Mouse (Mus musculus): Measurements from ENCODE around the gene Parp4. TPM values are rescaled to one million over a fixed set of nuclear protein-coding genes. Genes with fewer than 3 reads are reported as not detected.

The Parp4 gene
- polyA plus RNA-seq, 1 experiment from 2014 or later = 7.2 TPM

DNA sequence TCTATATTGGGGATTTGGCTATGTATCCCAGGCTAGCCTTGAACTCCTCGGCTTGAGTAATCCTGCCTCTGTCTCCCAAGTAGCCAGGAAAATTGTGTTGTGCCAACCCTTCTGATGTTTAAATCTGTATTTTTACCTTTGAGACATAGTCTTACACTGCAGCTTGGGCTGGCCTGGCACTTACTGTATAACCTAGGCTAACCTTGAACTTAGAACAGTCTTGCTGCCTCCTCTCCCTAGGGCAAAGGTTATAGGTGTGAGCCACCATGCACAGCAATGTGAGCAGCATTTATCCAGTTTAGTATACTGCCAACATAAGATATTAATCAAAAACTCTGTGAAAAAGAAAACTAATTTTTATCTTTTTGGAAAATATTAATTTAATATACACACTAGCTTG is 19.4 kb downstream of the Parp4 start:
- Histone ChIP-seq H3K27me3 (ENCODE audit: control insufficient read depth, insufficient read depth, low read length) (no peaks in the 10 kb centered on the region), H3K36me3 (ENCODE audit: control insufficient read depth, insufficient read depth, low read length) (peaks cover 28% of the 10 kb centered on the region), H3K4me3 (ENCODE audit: low read depth, low read length) (no peak overlapping the region), H3K9me3 (ENCODE audit: control insufficient read depth, low read length) (no peaks in the 10 kb centered on the region), H3K9ac (ENCODE audit: low read length) (no peak overlapping the region), H3K27ac (replicated peaks) (no peak overlapping the region), H3K4me1 (replicated peaks; ENCODE audit: control insufficient read depth, insufficient read depth) (no peaks in the 10 kb centered on the region), H3K4me2 (replicated peaks; ENCODE audit: low read depth) (no peak overlapping the region)
- ATAC-seq (ENCODE audit: low FRiP score, low TSS enrichment) = no peak
- DNase-seq (ENCODE audit: low spot score) = no peak
- 96% methylated on average over 1 of the region's 1 CpGs for WGBS
- TF ChIP-seq EP300 (optimal IDR thresholded peaks at IDR 0.05) = no peak

DNA sequence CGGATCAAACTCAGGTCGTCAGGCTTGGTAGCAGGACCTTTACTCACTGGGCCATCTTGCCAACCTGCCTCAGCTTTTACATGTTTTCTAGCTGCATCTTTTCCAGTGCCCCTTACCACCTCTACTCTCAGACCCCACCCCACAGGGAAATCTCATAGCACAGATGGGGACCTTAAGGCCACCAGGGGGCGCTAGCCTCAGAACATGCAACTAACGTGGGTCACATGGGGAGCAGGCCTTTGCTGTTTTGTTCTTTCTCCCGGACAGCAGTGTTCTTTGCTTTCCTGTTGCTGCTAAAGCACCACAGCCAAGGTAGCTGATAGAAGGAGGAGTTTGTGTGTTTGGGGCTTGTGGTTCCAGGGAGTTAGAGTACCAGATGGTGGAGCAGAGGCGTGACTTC is 23.3 kb downstream of the Parp4 start:
- DNase-seq (ENCODE audit: low spot score) = peak; percentile 58
- Histone ChIP-seq H3K9me3 (ENCODE audit: control insufficient read depth, low read length) (no peaks in the 10 kb centered on the region), H3K9ac (ENCODE audit: low read length) (no peak overlapping the region), H3K4me3 (ENCODE audit: low read depth, low read length) (no peak overlapping the region), H3K4me2 (replicated peaks; ENCODE audit: low read depth) (no peak overlapping the region), H3K36me3 (ENCODE audit: control insufficient read depth, insufficient read depth, low read length) (peaks cover 22% of the 10 kb centered on the region), H3K27me3 (ENCODE audit: control insufficient read depth, insufficient read depth, low read length) (no peaks in the 10 kb centered on the region), H3K4me1 (replicated peaks; ENCODE audit: control insufficient read depth, insufficient read depth) (no peaks in the 10 kb centered on the region), H3K27ac (replicated peaks) (no peak overlapping the region)
- no peak for ATAC-seq (ENCODE audit: low FRiP score, low TSS enrichment)
- WGBS = 51% methylated on average over 6 of the region's 6 CpGs
- TF ChIP-seq EP300 (optimal IDR thresholded peaks at IDR 0.05) = no peak
- peak; percentile 80 for TF ChIP-seq CTCF (IDR thresholded peaks at IDR 0.05; ENCODE audit: low read depth)

DNA sequence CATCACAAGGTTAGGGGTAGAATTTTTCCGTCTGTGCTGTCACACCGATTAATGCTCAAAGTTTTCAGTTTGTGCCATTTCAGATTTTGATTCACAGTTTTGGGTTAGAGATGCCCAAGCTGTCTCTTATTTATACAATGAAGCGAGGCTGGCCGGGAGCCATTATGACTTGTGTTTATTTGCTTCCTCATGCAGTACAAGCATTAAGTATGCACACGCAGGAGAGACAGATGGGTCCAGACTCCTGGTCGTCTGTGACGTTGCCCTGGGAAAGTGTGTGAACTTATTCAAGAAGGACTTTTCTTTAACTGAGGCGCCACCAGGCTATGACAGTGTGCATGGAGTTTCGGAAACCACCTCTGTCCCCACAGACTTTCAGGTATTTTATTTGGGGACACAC is 26.6 kb downstream of the Parp4 start:
- DNase-seq (ENCODE audit: low spot score) (no peak), ATAC-seq (ENCODE audit: low FRiP score, low TSS enrichment) (no peak)
- Histone ChIP-seq H3K4me3 (ENCODE audit: low read depth, low read length) (no peak overlapping the region), H3K36me3 (ENCODE audit: control insufficient read depth, insufficient read depth, low read length) (peaks cover 10% of the 10 kb centered on the region; the same call in 1 of the 2 replicates), H3K27me3 (ENCODE audit: control insufficient read depth, insufficient read depth, low read length) (no peaks in the 10 kb centered on the region), H3K4me2 (replicated peaks; ENCODE audit: low read depth) (no peak overlapping the region), H3K4me1 (replicated peaks; ENCODE audit: control insufficient read depth, insufficient read depth) (no peaks in the 10 kb centered on the region), H3K9ac (ENCODE audit: low read length) (no peak overlapping the region), H3K9me3 (ENCODE audit: control insufficient read depth, low read length) (no peaks in the 10 kb centered on the region), H3K27ac (replicated peaks) (no peak overlapping the region)
- 66% methylated on average over 9 of the region's 9 CpGs for WGBS
- TF ChIP-seq CTCF (IDR thresholded peaks at IDR 0.05; ENCODE audit: low read depth) (no peak), EP300 (optimal IDR thresholded peaks at IDR 0.05) (no peak)

DNA sequence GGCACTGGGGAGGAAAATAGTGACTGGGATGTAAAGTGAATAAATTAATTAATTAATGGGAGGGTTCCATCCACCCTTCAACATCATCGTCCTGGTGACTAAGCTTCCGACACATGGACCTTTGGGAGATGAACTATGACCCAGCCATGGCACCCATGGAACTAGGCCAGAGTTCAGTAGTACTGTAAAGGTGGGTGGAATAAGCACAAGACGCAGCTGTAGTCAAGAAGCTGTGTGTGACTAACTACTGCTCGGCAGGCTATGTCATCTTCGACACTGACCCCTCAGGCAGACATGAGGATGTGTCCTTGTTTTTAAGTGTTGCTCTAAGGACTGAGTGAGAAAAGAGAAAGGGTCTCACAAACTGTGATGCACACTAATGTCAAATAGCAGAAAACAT is 29.0 kb downstream of the Parp4 start:
- DNase-seq (ENCODE audit: low spot score) (no peak), ATAC-seq (ENCODE audit: low FRiP score, low TSS enrichment) (no peak)
- no peak overlapping the region for H3K4me3 ChIP-seq (ENCODE audit: low read depth, low read length)
- no peak overlapping the region for H3K9ac ChIP-seq (ENCODE audit: low read length)
- no peak overlapping the region for H3K27ac ChIP-seq (replicated peaks)
- no peaks in the 10 kb centered on the region for H3K4me1 ChIP-seq (replicated peaks; ENCODE audit: control insufficient read depth, insufficient read depth)
- no peaks in the 10 kb centered on the region for H3K9me3 ChIP-seq (ENCODE audit: control insufficient read depth, low read length)
- H3K36me3 ChIP-seq (ENCODE audit: control insufficient read depth, insufficient read depth, low read length) = peaks cover 13% of the 10 kb centered on the region; the same call in 1 of the 2 replicates
- no peak overlapping the region for H3K4me2 ChIP-seq (replicated peaks; ENCODE audit: low read depth)
- TF ChIP-seq CTCF (IDR thresholded peaks at IDR 0.05; ENCODE audit: low read depth) = no peak
- no peak for TF ChIP-seq EP300 (optimal IDR thresholded peaks at IDR 0.05)
- WGBS = 91% methylated on average over 5 of the region's 5 CpGs
- H3K27me3 ChIP-seq (ENCODE audit: control insufficient read depth, insufficient read depth, low read length) = no peaks in the 10 kb centered on the region

DNA sequence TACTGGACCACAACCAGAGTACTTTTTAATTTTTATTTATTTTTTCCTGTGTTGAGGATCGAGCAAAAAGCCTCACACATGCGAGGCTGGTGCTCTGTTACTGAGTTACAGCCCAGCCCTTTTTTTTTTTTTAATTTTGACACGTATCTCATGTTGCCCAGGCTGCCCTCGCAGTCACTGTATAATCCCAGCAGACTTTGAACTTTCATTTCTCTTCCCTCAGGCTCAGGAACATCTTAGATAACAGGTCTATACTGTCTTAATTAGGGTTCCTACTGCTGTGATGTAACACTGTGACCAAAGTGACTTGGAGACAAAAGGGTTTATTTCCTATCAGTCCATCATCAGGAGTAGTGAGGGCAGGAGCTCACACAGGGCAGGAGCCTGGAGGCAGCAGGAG is 29.7 kb downstream of the Parp4 start:
- Histone ChIP-seq H3K4me1 (replicated peaks; ENCODE audit: control insufficient read depth, insufficient read depth) (no peaks in the 10 kb centered on the region), H3K9me3 (ENCODE audit: control insufficient read depth, low read length) (no peaks in the 10 kb centered on the region), H3K4me3 (ENCODE audit: low read depth, low read length) (no peak overlapping the region), H3K27ac (replicated peaks) (no peak overlapping the region), H3K36me3 (ENCODE audit: control insufficient read depth, insufficient read depth, low read length) (peaks cover 12% of the 10 kb centered on the region; the same call in 1 of the 2 replicates), H3K4me2 (replicated peaks; ENCODE audit: low read depth) (no peak overlapping the region), H3K9ac (ENCODE audit: low read length) (no peak overlapping the region), H3K27me3 (ENCODE audit: control insufficient read depth, insufficient read depth, low read length) (no peaks in the 10 kb centered on the region)
- DNase-seq (ENCODE audit: low spot score) (no peak), ATAC-seq (ENCODE audit: low FRiP score, low TSS enrichment) (no peak)
- 82% methylated on average over 4 of the region's 4 CpGs for WGBS
- no peak for TF ChIP-seq EP300 (optimal IDR thresholded peaks at IDR 0.05)
- no peak for TF ChIP-seq CTCF (IDR thresholded peaks at IDR 0.05; ENCODE audit: low read depth)

DNA sequence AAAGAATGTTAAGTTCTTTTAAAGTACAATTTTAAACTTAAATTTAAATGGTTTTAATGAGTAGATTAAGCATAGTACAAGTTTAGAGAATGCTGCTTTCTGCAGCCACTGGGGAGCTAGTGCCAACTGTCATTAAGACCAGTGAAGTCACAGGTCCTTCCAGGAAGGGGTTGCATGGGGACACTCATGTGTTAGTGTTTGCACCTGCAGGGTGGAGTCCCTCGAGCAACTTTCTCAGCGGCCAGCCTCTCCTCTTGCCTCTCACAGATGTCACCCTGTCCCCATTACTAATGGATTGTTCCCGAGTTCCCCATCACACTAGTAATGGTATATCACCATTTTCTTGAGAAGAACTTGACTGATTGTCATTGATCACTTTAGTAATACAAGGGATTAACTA is 37.8 kb downstream of the Parp4 start:
- Histone ChIP-seq H3K4me3 (ENCODE audit: low read depth, low read length) (no peak overlapping the region), H3K4me2 (replicated peaks; ENCODE audit: low read depth) (no peak overlapping the region), H3K27me3 (ENCODE audit: control insufficient read depth, insufficient read depth, low read length) (no peaks in the 10 kb centered on the region), H3K9me3 (ENCODE audit: control insufficient read depth, low read length) (no peaks in the 10 kb centered on the region), H3K4me1 (replicated peaks; ENCODE audit: control insufficient read depth, insufficient read depth) (no peaks in the 10 kb centered on the region), H3K27ac (replicated peaks) (no peak overlapping the region), H3K9ac (ENCODE audit: low read length) (no peak overlapping the region), H3K36me3 (ENCODE audit: control insufficient read depth, insufficient read depth, low read length) (peaks cover 24% of the 10 kb centered on the region)
- DNase-seq (ENCODE audit: low spot score) = peak; percentile 23
- peak; percentile 61 for ATAC-seq (ENCODE audit: low FRiP score, low TSS enrichment)
- WGBS = 72% methylated on average over 3 of the region's 3 CpGs
- no peak for TF ChIP-seq CTCF (IDR thresholded peaks at IDR 0.05; ENCODE audit: low read depth)
- TF ChIP-seq EP300 (optimal IDR thresholded peaks at IDR 0.05) = no peak

All from stomach, postnatal 0 days (tissue).